Mouse (Mus musculus) kidney, adult 2 months (tissue): ENCODE results near the gene Sept11.

Experiments used
- CTCF ChIP-seq: fragments of 200-500 bp; conservative IDR thresholded peaks from 2 replicates; pipeline ENCODE4 v1.5.1; 2011; ENCODE audit warnings: low read depth, mild to moderate bottlenecking, control low read depth, low read length, moderate library complexity, mixed read lengths; ENCODE audit not compliant: insufficient read depth, insufficient read length
- POLR2A ChIP-seq: fragments of 200-500 bp; IDR thresholded peaks from one replicate; pipeline ENCODE4 v1.6.1; 2011; ENCODE audit warnings: low read depth, low read length, control low read depth

- no peak for TF ChIP-seq CTCF
- no peak for TF ChIP-seq POLR2A
These were observed 90.1 kb downstream of the Sept11 start for GRCm38 (mm10) chr5:93183311-93183710.
